Mouse (Mus musculus): Measurements from ENCODE around the gene Mthfd1l.

GRCm38 (mm10) chr10:4162976-4163375 is 190.1 kb downstream of the Mthfd1l start:
- TF ChIP-seq EP300 (IDR thresholded peaks at IDR 0.05; ENCODE audit: low read length) (no peak), POLR2A (IDR thresholded peaks at IDR 0.05; ENCODE audit: low read depth, low read length) (no peak), CTCF (conservative IDR thresholded peaks at IDR 0.05 in 1 of 2, IDR thresholded peaks at IDR 0.05 in 1 of 2; ENCODE audit: low read depth in 2 of 2, low read length in 2 of 2) (no peak), MAFK (IDR thresholded peaks at IDR 0.05; ENCODE audit: insufficient replicate concordance, low read length) (no peak), MAX (IDR thresholded peaks at IDR 0.05; ENCODE audit: low read length) (no peak), ETS1 (conservative IDR thresholded peaks at IDR 0.05; ENCODE audit: low read depth, low read length) (no peak), TCF12 (IDR thresholded peaks at IDR 0.05; ENCODE audit: low read depth, low read length) (no peak), HCFC1 (IDR thresholded peaks at IDR 0.05; ENCODE audit: low read depth, low read length) (no peak), ELF1 (IDR thresholded peaks at IDR 0.05; ENCODE audit: low read depth, low read length) (no peak), POLR2AphosphoS2 (IDR thresholded peaks at IDR 0.05; ENCODE audit: low read depth, low read length) (no peak), MAZ (IDR thresholded peaks at IDR 0.05; ENCODE audit: low read depth, low read length) (no peak), NRF1 (IDR thresholded peaks at IDR 0.05; ENCODE audit: low read depth, low read length) (no peak), PAX5 (IDR thresholded peaks at IDR 0.05; ENCODE audit: low read length) (no peak), USF2 (conservative IDR thresholded peaks at IDR 0.05; ENCODE audit: low read depth, low read length) (no peak)
